Comparison of ENCODE assay signal across 12 mouse cellular contexts in genomic region chr7:67479168-67479567, GRCm38 (mm10).
DNase-seq lines count a peak whose midpoint lies in the region; ATAC-seq lines count a peak whose summit lies in the region.
"Had no signal": no experiment of that assay in that cellular context is flagged by ENCODE, and none has a peak within 500 bp of the region (broad histone marks: within the 10 kb centered on the region; RNA-seq: fewer than 3 reads in every experiment).

No protein-coding gene starts in this region.

- 0 out of 2 replicates have a peak, but pooled peaks cover 11% of the 10 kb centered on the region for H3K4me1 ChIP-seq in kidney, embryonic 16.5 days (ENCODE audit: insufficient read depth, low read length)
- peaks cover 33% of the 10 kb centered on the region for H3K4me1 ChIP-seq in embryonic facial prominence, embryonic 10.5 days
- H3K4me1 ChIP-seq in limb, embryonic 13.5 days: peaks cover 44% of the 10 kb centered on the region

- no peak overlapping the region for H3K4me3 ChIP-seq in kidney, embryonic 16.5 days (ENCODE audit: low read length)
- no peak overlapping the region for H3K4me3 ChIP-seq in embryonic facial prominence, embryonic 10.5 days
- H3K4me3 ChIP-seq in limb, embryonic 13.5 days: no peak overlapping the region

- no peaks in the 10 kb centered on the region for H3K9me3 ChIP-seq in kidney, embryonic 16.5 days (ENCODE audit: low read length)
- H3K9me3 ChIP-seq in embryonic facial prominence, embryonic 10.5 days: no peaks in the 10 kb centered on the region
- no peaks in the 10 kb centered on the region for H3K9me3 ChIP-seq in limb, embryonic 13.5 days

- 62% methylated on average over 5 of the region's 5 CpGs for WGBS in kidney, embryonic 16.5 days
- 66% methylated on average over 5 of the region's 5 CpGs for WGBS in embryonic facial prominence, embryonic 10.5 days
- WGBS in limb, embryonic 13.5 days: 63% methylated on average over 5 of the region's 5 CpGs

- no peaks in the 10 kb centered on the region for H3K36me3 ChIP-seq in kidney, embryonic 16.5 days (ENCODE audit: insufficient read depth, low read length)
- no peaks in the 10 kb centered on the region for H3K36me3 ChIP-seq in embryonic facial prominence, embryonic 10.5 days (replicated peaks)
- H3K36me3 ChIP-seq in limb, embryonic 13.5 days: no peaks in the 10 kb centered on the region

- ATAC-seq in kidney, embryonic 16.5 days (ENCODE audit: low FRiP score, low TSS enrichment): peak; percentile 35; the same call in 1 of the 2 replicates
- ATAC-seq in limb, embryonic 13.5 days (ENCODE audit: low FRiP score, low read depth): no peak

- H3K27me3 ChIP-seq in kidney, embryonic 16.5 days (ENCODE audit: insufficient read depth, low read length): no peaks in the 10 kb centered on the region
- peaks cover 28% of the 10 kb centered on the region; the same call in 1 of the 2 replicates for H3K27me3 ChIP-seq in embryonic facial prominence, embryonic 10.5 days (replicated peaks; ENCODE audit: low read depth, poor library complexity, severe bottlenecking)
- H3K27me3 ChIP-seq in limb, embryonic 13.5 days: no peaks in the 10 kb centered on the region

- peak; percentile 46 for DNase-seq in adrenal gland, postnatal 10 days
- DNase-seq in adrenal gland, postnatal 4 days (ENCODE audit: low spot score in 2 of 2): no peak
- no peak for DNase-seq in kidney, postnatal 10 days
- no peak for DNase-seq in embryonic facial prominence, embryonic 10.5 days (ENCODE audit: low spot score)
- DNase-seq in layer of hippocampus, adult 9-11 months: no peak
- DNase-seq in spleen, postnatal 10 days (ENCODE audit: low spot score in 2 of 2): no peak
- DNase-seq: cerebellum, postnatal 10 days; kidney, adult 8-10 months; right cerebral cortex, adult 18-20 months had no signal

- H3K4me2 ChIP-seq in kidney, embryonic 16.5 days (replicated peaks; ENCODE audit: low read depth, low read length): no peak overlapping the region
- no peak overlapping the region for H3K4me2 ChIP-seq in limb, embryonic 13.5 days (replicated peaks)

- H3K9ac ChIP-seq in kidney, embryonic 16.5 days (replicated peaks; ENCODE audit: low read length): no peak overlapping the region
- H3K9ac ChIP-seq in limb, embryonic 13.5 days: peak overlapping the region; percentile 15; the same call in 1 of the 2 replicates

- H3K27ac ChIP-seq in kidney, embryonic 16.5 days (ENCODE audit: low read length): no peak overlapping the region
- H3K27ac ChIP-seq in embryonic facial prominence, embryonic 10.5 days (replicated peaks): 0 out of 2 replicates have a peak overlapping the region, but pooled peaks have one; percentile 20
- no peak overlapping the region for H3K27ac ChIP-seq in limb, embryonic 13.5 days
- H3K27ac ChIP-seq: macrophage had no signal
